Mouse (Mus musculus) forebrain, postnatal 0 days (tissue): ENCODE results near the gene Arsj. TPM values are rescaled to one million over a fixed set of nuclear protein-coding genes. Genes with fewer than 3 reads are reported as not detected.

Experiments used
- ATAC-seq: fragments of 200-750 bp; cut with Nextera tagmentation; 2 replicates; pipeline ENCODE4 v1.8.0; 2017; ENCODE audit warnings: mild to moderate bottlenecking, moderate library complexity
- DNase-seq: peaks from one replicate; pipeline ENCODE4 v3.0.0-alpha.2; 2015
- H3K27ac ChIP-seq: fragments of 300-500 bp; sonication (generic); 2 replicates; pipeline ENCODE4 v1.5.1; 2014; ENCODE audit warnings: low read depth, mild to moderate bottlenecking, antibody characterized with exemption, low read length, moderate library complexity, mixed read lengths
- H3K27me3 ChIP-seq: fragments of 300-500 bp; sonication (generic); 2 replicates; pipeline ENCODE4 v1.6.1; 2014; ENCODE audit warnings: mild to moderate bottlenecking, low read length, mixed read lengths; ENCODE audit not compliant: insufficient read depth
- H3K36me3 ChIP-seq: fragments of 300-500 bp; sonication (generic); 2 replicates; pipeline ENCODE4 v1.6.1; 2014; ENCODE audit warnings: mild to moderate bottlenecking, moderate library complexity; ENCODE audit not compliant: insufficient read depth
- H3K4me1 ChIP-seq: fragments of 300-500 bp; sonication (generic); 2 replicates; pipeline ENCODE4 v1.6.1; 2014; ENCODE audit warnings: antibody characterized with exemption; ENCODE audit not compliant: insufficient read depth
- H3K4me2 ChIP-seq: fragments of 300-500 bp; sonication (generic); 2 replicates; pipeline ENCODE4 v1.6.1; 2014; ENCODE audit warnings: low read depth, mild to moderate bottlenecking, moderate library complexity
- H3K4me3 ChIP-seq: fragments of 300-500 bp; sonication (generic); 2 replicates; pipeline ENCODE4 v1.5.1; 2014; ENCODE audit warnings: low read depth, low read length, mixed read lengths
- H3K9ac ChIP-seq: fragments of 300-500 bp; sonication (generic); 2 replicates; pipeline ENCODE4 v1.6.1; 2014; ENCODE audit warnings: mild to moderate bottlenecking
- H3K9me3 ChIP-seq: fragments of 300-500 bp; sonication (generic); 2 replicates; pipeline ENCODE4 v1.6.1; 2016; ENCODE audit warnings: low read length
- CTCF ChIP-seq: sonication (generic); IDR thresholded peaks from 2 replicates; pipeline ENCODE4 v1.5.1; 2016; ENCODE audit warnings: antibody characterized with exemption, control low read depth, low read depth
- WGBS: fragments of 180-500 bp; shearing (Covaris S2); extraction: QIAGEN DNeasy Blood & Tissue Kit; methylation state at CpG from one replicate; pipeline ENCODE4 v1.1.7; 2014; 5-methylcytosine and 5-hydroxymethylcytosine counted together
- polyA plus RNA-seq: library from polyadenylated mRNA; unstranded; fragments of >200 nt; fragmentation: Nextera tagmentation; extraction: Ambion mirVana; gene quantifications from 2 replicates; pipeline ENCODE4 v1.2.1, GENCODE M21; 2015
- total RNA-seq: library from RNA; depleted of rRNA; stranded (reverse); fragments of >200 nt; gene quantifications from 2 replicates; pipeline ENCODE4 v1.2.3, GENCODE M21; 2014; rRNA removed

Gene Arsj
- total and polyA plus RNA-seq, 2 experiments from 2014 or later: 0.54 to 1.0 TPM

DNA sequence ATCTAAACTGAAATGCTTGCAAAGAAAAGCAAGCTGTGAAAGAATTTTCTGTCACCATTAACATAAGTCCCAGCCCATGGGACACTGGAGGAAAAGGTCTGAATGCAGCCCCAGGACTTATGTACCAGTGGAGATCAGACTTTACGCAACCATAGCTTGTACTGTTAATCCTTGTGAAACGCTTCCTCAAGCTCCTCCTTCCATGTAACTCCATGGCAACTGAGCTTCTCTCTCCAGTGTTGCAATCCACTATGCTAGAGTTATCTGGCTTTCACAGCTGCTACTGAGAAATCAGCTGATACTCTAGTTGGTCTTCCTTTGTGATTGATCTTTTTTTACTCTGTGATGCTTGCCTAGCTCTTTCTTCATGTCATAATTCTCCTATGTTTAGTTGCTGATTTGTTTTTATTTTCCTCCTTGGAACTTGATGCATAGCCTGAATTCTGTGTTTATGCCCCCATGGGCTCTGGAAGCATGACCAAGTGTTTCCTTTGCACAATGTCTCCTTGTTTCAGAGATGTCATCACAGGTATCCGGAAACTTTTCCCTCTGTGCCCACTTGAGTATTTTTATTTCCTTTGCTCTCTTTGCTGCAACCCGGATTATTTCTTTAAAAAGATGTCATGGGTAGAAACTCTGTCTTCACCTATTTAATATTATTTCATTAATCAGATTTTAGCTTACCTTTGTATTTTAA, 99.8 kb downstream of the Arsj start:
- no peak for TF ChIP-seq CTCF
- DNase-seq: peak; percentile 32
- 74% methylated on average over 4 of the region's 4 CpGs for WGBS

DNA sequence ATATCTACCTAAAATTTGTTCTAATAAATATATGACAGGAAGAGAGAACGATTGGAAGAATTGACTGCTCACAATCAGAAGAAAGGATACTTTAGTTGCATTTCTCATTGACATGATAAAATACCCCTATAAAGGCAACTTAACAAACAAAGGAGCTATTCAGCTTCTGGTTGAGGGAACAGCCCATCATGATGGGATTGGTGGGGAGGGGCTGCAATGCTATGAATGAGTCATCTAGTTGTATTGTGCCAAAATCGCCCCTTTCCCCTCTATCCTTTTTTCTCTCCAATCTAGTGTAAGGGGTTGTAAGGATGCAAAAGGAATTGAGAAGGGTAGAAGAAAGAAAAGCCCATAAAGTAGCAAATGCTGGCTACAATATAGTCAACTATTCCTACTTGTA, 100.8 kb downstream of the Arsj start:
- Histone ChIP-seq H3K4me1 (0 out of 2 replicates have a peak, but pooled peaks cover 3% of the 10 kb centered on the region), H3K27ac (no peak overlapping the region), H3K4me2 (no peak overlapping the region), H3K9ac (no peak overlapping the region), H3K36me3 (no peaks in the 10 kb centered on the region), H3K4me3 (no peak overlapping the region), H3K9me3 (no peaks in the 10 kb centered on the region), H3K27me3 (no peaks in the 10 kb centered on the region)
- WGBS: 22% methylated on average over 2 of the region's 2 CpGs
- DNase-seq: no peak
- ATAC-seq: no peak
- no peak for TF ChIP-seq CTCF

More for the DNA sequence above, 99.8 kb downstream of the Arsj start:
- H3K36me3 ChIP-seq: no peaks in the 10 kb centered on the region
- H3K9ac ChIP-seq: no peak overlapping the region
- no peaks in the 10 kb centered on the region for H3K27me3 ChIP-seq
- H3K9me3 ChIP-seq: no peaks in the 10 kb centered on the region
- no peak overlapping the region for H3K27ac ChIP-seq
- 0 out of 2 replicates have a peak, but pooled peaks cover 3% of the 10 kb centered on the region for H3K4me1 ChIP-seq
- peak; percentile 89 for ATAC-seq
- H3K4me3 ChIP-seq: no peak overlapping the region
- no peak overlapping the region for H3K4me2 ChIP-seq

Other genes starting within 250 kb of the Arsj start
- gene Camk2d, start 232.6 kb downstream of the Arsj start, total RNA-seq: 62.3 and 97.7 TPM in 2 replicates
- gene Camk2d, start 232.6 kb downstream of the Arsj start, polyA plus RNA-seq: 30.9 and 52.8 TPM in 2 replicates